Mouse (Mus musculus) liver, embryonic 13.5 days (tissue): Measurements from ENCODE around the gene Mogs. TPM values are rescaled to one million over a fixed set of nuclear protein-coding genes. Genes with fewer than 3 reads are reported as not detected.

ENCODE experiments used
- ATAC-seq: fragments of 200-750 bp; cut with Nextera tagmentation; 2 replicates; pipeline ENCODE4 v1.8.0; 2017; ENCODE audit warnings: low read depth, mild to moderate bottlenecking, moderate number of reproducible peaks, moderate library complexity
- DNase-seq: peaks from one replicate; pipeline ENCODE4 v3.0.0; 2022
- H3K27ac ChIP-seq: fragments of 300-500 bp; sonication (generic); 2 replicates; pipeline ENCODE4 v1.5.1; 2015; ENCODE audit warnings: moderate library complexity, mild to moderate bottlenecking, inconsistent platforms
- H3K27me3 ChIP-seq: fragments of 300-500 bp; sonication (generic); 2 replicates; pipeline ENCODE4 v1.6.1; 2015; ENCODE audit warnings: mild to moderate bottlenecking, inconsistent platforms
- H3K36me3 ChIP-seq: fragments of 300-500 bp; sonication (generic); 2 replicates; pipeline ENCODE4 v1.6.1; 2015; ENCODE audit warnings: mild to moderate bottlenecking, inconsistent platforms
- H3K4me1 ChIP-seq: fragments of 300-500 bp; sonication (generic); replicated peaks from 2 replicates; pipeline ENCODE4 v1.6.1; 2015; ENCODE audit warnings: inconsistent platforms
- H3K4me2 ChIP-seq: fragments of 300-500 bp; sonication (generic); 2 replicates; pipeline ENCODE4 v1.6.1; 2015; ENCODE audit warnings: inconsistent platforms, mild to moderate bottlenecking, moderate library complexity
- H3K4me3 ChIP-seq: fragments of 300-500 bp; sonication (generic); replicated peaks from 2 replicates; pipeline ENCODE4 v1.5.1; 2015; ENCODE audit warnings: mild to moderate bottlenecking, inconsistent platforms
- H3K9ac ChIP-seq: fragments of 300-500 bp; sonication (generic); 2 replicates; pipeline ENCODE4 v1.6.1; 2015; ENCODE audit warnings: mild to moderate bottlenecking, inconsistent platforms
- H3K9me3 ChIP-seq: fragments of 300-500 bp; sonication (generic); replicated peaks from 2 replicates; pipeline ENCODE4 v1.6.1; 2016; ENCODE audit warnings: inconsistent platforms
- WGBS: fragments of 180-500 bp; shearing (Covaris S2); methylation state at CpG from one replicate; pipeline ENCODE4 v1.1.7; 2015; ENCODE audit not compliant: insufficient replicate concordance; 5-methylcytosine and 5-hydroxymethylcytosine counted together
- polyA plus RNA-seq: library from polyadenylated mRNA; unstranded; fragments of >200 nt; fragmentation: Nextera tagmentation; extraction: Ambion mirVana; gene quantifications from 2 replicates; pipeline ENCODE4 v1.2.1, GENCODE M21; 2015

The Mogs gene
- polyA plus RNA-seq, 1 experiment from 2014 or later, result 46.7 TPM

- WGBS, result 73% methylated on average over 2 of the region's 2 CpGs
- Histone ChIP-seq H3K36me3 (0 out of 2 replicates have a peak, but pooled peaks cover under 1% of the 10 kb centered on the region), H3K4me3 (no peak overlapping the region), H3K27me3 (peaks cover 27% of the 10 kb centered on the region), H3K4me1 (peaks cover 25% of the 10 kb centered on the region), H3K27ac (no peak overlapping the region), H3K9me3 (peaks cover 3% of the 10 kb centered on the region; the same call in 1 of the 2 replicates), H3K9ac (no peak overlapping the region), H3K4me2 (no peak overlapping the region)
- ATAC-seq (no peak), DNase-seq (no peak)
These were observed 16.9 kb upstream of the Mogs start for GRCm38 (mm10) chr6:83098411-83098810.

- H3K27me3 ChIP-seq, result peaks cover 14% of the 10 kb centered on the region
- 2% methylated on average over 25 of the region's 25 CpGs for WGBS
- DNase-seq (peak; percentile 82), ATAC-seq (peak; percentile 81)
- peak within 1 kb of the TSS; percentile 81 for H3K4me3 ChIP-seq
- peak within 1 kb of the TSS; percentile 99 for H3K4me2 ChIP-seq
- H3K36me3 ChIP-seq, result peaks cover 21% of the 10 kb centered on the region
- peak within 1 kb of the TSS; percentile 90 for H3K9ac ChIP-seq
- peak within 1 kb of the TSS; percentile 85 for H3K27ac ChIP-seq
- H3K4me1 ChIP-seq, result peaks cover 27% of the 10 kb centered on the region
- no peaks in the 10 kb centered on the region for H3K9me3 ChIP-seq
These were observed 14.0 kb upstream of the Mogs start, which contains the start of the genes Ccdc142 and Gm42688 for GRCm38 (mm10) chr6:83101316-83101687. Gene Ccdc142, plus strand, starts transcription at chr6:83101601. Gene Gm42688, plus strand, starts transcription at chr6:83101617.

GRCm38 (mm10) chr6:83101688-83102556, 13.4 kb upstream of the Mogs start:
- peak; percentile 70 for ATAC-seq
- WGBS, result under 1% methylated on average over 74 of the region's 74 CpGs
- peak overlapping the region; percentile 99 for H3K4me2 ChIP-seq
- H3K27ac ChIP-seq, result peak overlapping the region; percentile 85
- peak overlapping the region; percentile 90 for H3K9ac ChIP-seq
- peak; percentile 73 for DNase-seq
- H3K4me3 ChIP-seq, result peak overlapping the region; percentile 81
- peaks cover 11% of the 10 kb centered on the region; the same call in 1 of the 2 replicates for H3K27me3 ChIP-seq
- H3K9me3 ChIP-seq, result no peaks in the 10 kb centered on the region
- peaks cover 25% of the 10 kb centered on the region for H3K36me3 ChIP-seq
- peaks cover 28% of the 10 kb centered on the region for H3K4me1 ChIP-seq

GRCm38 (mm10) chr6:83103130-83103650, 12.1 kb upstream of the Mogs start:
- peaks cover 41% of the 10 kb centered on the region for H3K4me1 ChIP-seq
- no peaks in the 10 kb centered on the region for H3K9me3 ChIP-seq
- peak overlapping the region; percentile 81 for H3K4me3 ChIP-seq
- H3K27me3 ChIP-seq, result 0 out of 2 replicates have a peak, but pooled peaks cover 5% of the 10 kb centered on the region
- DNase-seq (no peak), ATAC-seq (peak; percentile 6; the same call in 1 of the 2 replicates)
- peak overlapping the region; percentile 90 for H3K9ac ChIP-seq
- H3K36me3 ChIP-seq, result peaks cover 30% of the 10 kb centered on the region
- peak overlapping the region; percentile 99 for H3K4me2 ChIP-seq
- WGBS, result 68% methylated on average over 11 of the region's 11 CpGs
- H3K27ac ChIP-seq, result 0 out of 2 replicates have a peak overlapping the region, but pooled peaks have one; percentile 13

GRCm38 (mm10) chr6:83104158-83104557, 11.1 kb upstream of the Mogs start:
- ATAC-seq (no peak), DNase-seq (no peak)
- Histone ChIP-seq H3K36me3 (peaks cover 30% of the 10 kb centered on the region), H3K9ac (no peak overlapping the region), H3K27ac (no peak overlapping the region), H3K4me3 (no peak overlapping the region), H3K4me1 (peaks cover 46% of the 10 kb centered on the region), H3K9me3 (no peaks in the 10 kb centered on the region), H3K27me3 (no peaks in the 10 kb centered on the region), H3K4me2 (no peak overlapping the region)
- WGBS, result 68% methylated on average over 4 of the region's 4 CpGs

GRCm38 (mm10) chr6:83107566-83108400, 7.5 kb upstream of the Mogs start:
- peak overlapping the region; percentile 96 for H3K4me3 ChIP-seq
- DNase-seq, result peak; percentile 77
- peak overlapping the region; percentile 80 for H3K4me2 ChIP-seq
- H3K27me3 ChIP-seq, result no peaks in the 10 kb centered on the region
- H3K9me3 ChIP-seq, result no peaks in the 10 kb centered on the region
- peaks cover 57% of the 10 kb centered on the region for H3K4me1 ChIP-seq
- ATAC-seq, result peak; percentile 33
- 36% methylated on average over 13 of the region's 13 CpGs for WGBS
- H3K9ac ChIP-seq, result peak overlapping the region; percentile 98
- H3K27ac ChIP-seq, result peak overlapping the region; percentile 96
- peaks cover 44% of the 10 kb centered on the region for H3K36me3 ChIP-seq

- Histone ChIP-seq H3K27me3 (no peaks in the 10 kb centered on the region), H3K36me3 (peaks cover 41% of the 10 kb centered on the region), H3K27ac (peak within 1 kb of the TSS; percentile 96), H3K9me3 (no peaks in the 10 kb centered on the region), H3K4me3 (peak within 1 kb of the TSS; percentile 96), H3K4me2 (peak within 1 kb of the TSS; percentile 80), H3K4me1 (peaks cover 56% of the 10 kb centered on the region), H3K9ac (peak within 1 kb of the TSS; percentile 98)
- WGBS, result under 1% methylated on average over 76 of the region's 76 CpGs
- ATAC-seq (peak; percentile 82), DNase-seq (peak; percentile 69)
These were observed 6.3 kb upstream of the Mogs start, which contains the start of gene Mrpl53 for GRCm38 (mm10) chr6:83108762-83109668. Gene Mrpl53, plus strand, starts transcription at chr6:83109040.

GRCm38 (mm10) chr6:83111510-83112136, 3.7 kb upstream of the Mogs start:
- Histone ChIP-seq H3K27me3 (no peaks in the 10 kb centered on the region), H3K9ac (no peak overlapping the region), H3K4me3 (no peak overlapping the region), H3K36me3 (peaks cover 23% of the 10 kb centered on the region), H3K9me3 (no peaks in the 10 kb centered on the region), H3K4me2 (peak overlapping the region; percentile 10; the same call in 1 of the 2 replicates), H3K27ac (peak overlapping the region; percentile 96), H3K4me1 (peaks cover 75% of the 10 kb centered on the region)
- WGBS, result 50% methylated on average over 4 of the region's 4 CpGs
- no peak for DNase-seq
- ATAC-seq, result no peak

- DNase-seq (no peak), ATAC-seq (peak; percentile 57)
- Histone ChIP-seq H3K9me3 (no peaks in the 10 kb centered on the region), H3K4me2 (peak overlapping the region; percentile 97), H3K9ac (peak overlapping the region; percentile 96), H3K36me3 (peaks cover 40% of the 10 kb centered on the region), H3K4me3 (peak overlapping the region; percentile 89), H3K4me1 (peaks cover 84% of the 10 kb centered on the region), H3K27ac (peak overlapping the region; percentile 93), H3K27me3 (no peaks in the 10 kb centered on the region)
- 2% methylated on average over 48 of the region's 48 CpGs for WGBS
These were observed 531 bp downstream of the Mogs start for GRCm38 (mm10) chr6:83115682-83116372.
